Mouse (Mus musculus) spleen, adult 2 months (tissue): Measurements from ENCODE around the gene Pcgf2.

Experiments
- CTCF ChIP-seq: fragments of 200-500 bp; IDR thresholded peaks from 2 replicates; pipeline ENCODE4 v1.5.1; 2011; ENCODE audit warnings: mild to moderate bottlenecking, inconsistent platforms; ENCODE audit not compliant: insufficient read depth, insufficient read length, insufficient replicate concordance; ENCODE audit errors: extremely low read depth
- POLR2A ChIP-seq: fragments of 200-500 bp; IDR thresholded peaks from 2 replicates; pipeline ENCODE4 v1.6.1; 2011; ENCODE audit warnings: low read depth, low read length, inconsistent platforms

DNA sequence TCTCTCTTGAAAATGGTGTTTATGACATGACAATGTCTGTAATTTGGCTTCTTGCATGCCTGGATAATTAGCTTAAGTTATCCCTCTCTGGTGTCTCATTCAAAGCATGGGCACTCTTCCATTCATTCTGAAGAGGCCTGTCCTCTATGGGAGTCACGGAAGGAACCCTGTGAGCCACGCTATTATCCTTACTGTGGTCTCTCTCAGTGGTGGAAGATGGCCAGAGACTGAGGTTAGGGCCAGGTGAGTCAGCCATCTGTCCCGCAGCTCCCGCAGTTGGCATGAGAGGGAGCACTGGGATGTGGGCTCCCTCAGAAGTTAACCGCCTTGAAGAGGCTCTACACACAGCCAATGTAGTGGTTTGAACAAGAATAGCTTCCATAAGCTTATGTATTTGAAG, 50.0 kb downstream of the Pcgf2 start:
- TF ChIP-seq CTCF (no peak), POLR2A (no peak)
